Mouse (Mus musculus) E14TG2a.4 (cell line): ENCODE measurements around the gene Mfsd6l.

ENCODE experiments used
- CTCF ChIP-seq: conservative IDR thresholded peaks from 2 replicates; pipeline ENCODE4 v1.5.1; 2014; ENCODE audit warnings: low read length
- NANOG ChIP-seq: IDR thresholded peaks from 2 replicates; pipeline ENCODE4 v1.6.1; 2014; ENCODE audit warnings: borderline replicate concordance, low read length, mixed read lengths
- POU5F1 ChIP-seq: IDR thresholded peaks from 2 replicates; pipeline ENCODE4 v1.6.1; 2014; ENCODE audit warnings: low read length, borderline replicate concordance

GRCm38 (mm10) chr11:68579462-68579881 lies 23.5 kb downstream of the Mfsd6l start:
- TF ChIP-seq CTCF = no peak
- TF ChIP-seq NANOG = no peak
- no peak for TF ChIP-seq POU5F1
